Mouse (Mus musculus) liver, embryonic 14.5 days (tissue): Measurements from ENCODE around the gene Kalrn. TPM values are rescaled to one million over a fixed set of nuclear protein-coding genes. Genes with fewer than 3 reads are reported as not detected.

Source experiments
- ATAC-seq: fragments of 200-750 bp; cut with Nextera tagmentation; 2 replicates; pipeline ENCODE4 v1.8.0; 2017; ENCODE audit warnings: moderate number of reproducible peaks, mild to moderate bottlenecking, moderate library complexity; ENCODE audit not compliant: insufficient read depth
- DNase-seq, 3 experiments: peaks; one replicate each; pipeline ENCODE4 v3.0.0-alpha.2; 2012 to 2013; ENCODE audit warnings: low read depth in 3 of 3, low spot score in 3 of 3
- H3K27ac ChIP-seq: fragments of 300-500 bp; sonication (generic); 2 replicates; pipeline ENCODE4 v1.5.1; 2014; ENCODE audit warnings: moderate library complexity, mild to moderate bottlenecking, control low read depth, inconsistent platforms
- H3K27me3 ChIP-seq: fragments of 300-500 bp; sonication (generic); 2 replicates; pipeline ENCODE4 v1.6.1; 2014; ENCODE audit warnings: mild to moderate bottlenecking, low read length, moderate library complexity; ENCODE audit not compliant: control insufficient read depth, insufficient read depth
- H3K36me3 ChIP-seq: fragments of 300-500 bp; sonication (generic); replicated peaks from 2 replicates; pipeline ENCODE4 v1.6.1; 2014; ENCODE audit warnings: low read depth; ENCODE audit not compliant: control insufficient read depth, insufficient read depth
- H3K4me1 ChIP-seq, 2 experiments: fragments of 200-500 bp in 1 of 2; fragments of 300-500 bp in 1 of 2; sonication (generic) in 1 of 2; replicated peaks; 2 replicates each; pipeline ENCODE4 v1.6.1; 2012 to 2014; ENCODE audit warnings: antibody characterized with exemption in 1 of 2, inconsistent platforms in 1 of 2, low read length in 1 of 2; ENCODE audit not compliant: control insufficient read depth in 2 of 2, insufficient read depth in 2 of 2
- H3K4me2 ChIP-seq: fragments of 300-500 bp; sonication (generic); 2 replicates; pipeline ENCODE4 v1.6.1; 2014; ENCODE audit warnings: low read depth, mild to moderate bottlenecking, control low read depth, moderate library complexity
- H3K4me3 ChIP-seq, 2 experiments: fragments of 200-500 bp in 1 of 2; fragments of 300-500 bp in 1 of 2; sonication (generic) in 1 of 2; 2 replicates each; pipeline ENCODE4 v1.5.1; 2012 to 2014; ENCODE audit warnings: low read depth in 2 of 2, low read length in 2 of 2, mild to moderate bottlenecking in 2 of 2, control low read depth in 1 of 2, inconsistent platforms in 1 of 2, moderate library complexity in 1 of 2; ENCODE audit not compliant: insufficient read depth in 1 of 2
- H3K9ac ChIP-seq: fragments of 300-500 bp; sonication (generic); replicated peaks from 2 replicates; pipeline ENCODE4 v1.6.1; 2014; ENCODE audit warnings: mild to moderate bottlenecking, control low read depth, moderate library complexity
- H3K9me3 ChIP-seq: fragments of 300-500 bp; sonication (generic); 2 replicates; pipeline ENCODE4 v1.6.1; 2016; ENCODE audit warnings: low read length, mixed read lengths; ENCODE audit not compliant: control insufficient read depth
- CTCF ChIP-seq: IDR thresholded peaks from 2 replicates; pipeline ENCODE4 v1.5.1; 2016; ENCODE audit warnings: antibody characterized with exemption, low read depth, control low read depth
- EP300 ChIP-seq: IDR thresholded peaks from 2 replicates; pipeline ENCODE4 v1.6.1; 2016; ENCODE audit warnings: antibody characterized with exemption, low read depth
- WGBS: fragments of 180-500 bp; shearing (Covaris S2); extraction: QIAGEN DNeasy Blood & Tissue Kit; methylation state at CpG from one replicate; pipeline ENCODE4 v1.1.7; 2014; ENCODE audit not compliant: insufficient replicate concordance; 5-methylcytosine and 5-hydroxymethylcytosine counted together
- polyA plus RNA-seq, 2 experiments: library from polyadenylated mRNA; depleted of rRNA in 1 of 2; stranded (reverse) in 1 of 2; unstranded in 1 of 2; fragments of >200 nt; fragmentation: Nextera tagmentation in 1 of 2; extraction: Ambion mirVana in 1 of 2; gene quantifications; 2 replicates each; pipeline versions ENCODE4 v1.2.1 to v1.2.3; 2012 to 2014

Gene Kalrn
- polyA plus RNA-seq, 2 experiments, result 7.2 to 8.5 TPM

DNA sequence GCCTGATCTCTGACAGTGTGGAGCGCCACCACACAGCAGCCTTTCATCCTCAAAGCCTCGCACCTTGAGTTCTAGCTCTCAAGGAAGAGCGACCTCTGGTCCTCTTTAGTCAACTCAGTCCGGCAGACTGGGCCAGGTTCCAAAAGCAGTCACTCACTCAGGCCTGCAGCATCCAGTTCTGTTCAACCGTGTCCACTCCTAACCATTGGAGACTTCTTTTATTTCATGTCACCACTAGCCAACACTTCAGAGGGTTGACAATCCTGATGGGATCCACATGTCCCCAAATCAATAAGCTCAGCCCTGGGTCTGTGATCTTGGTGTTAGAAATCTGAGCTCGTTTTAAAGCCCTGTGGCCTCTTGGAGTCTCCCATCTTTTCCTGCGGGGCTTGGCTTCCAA lies 627.3 kb downstream of the Kalrn start:
- no peak for TF ChIP-seq EP300
- TF ChIP-seq CTCF, result no peak
- Histone ChIP-seq H3K4me3 (no peak overlapping the region), H3K4me1 (peaks cover 0 to 19% of the 10 kb centered on the region in 2 experiments; a peak in 3 of 4 replicates), H3K9ac (no peak overlapping the region), H3K9me3 (no peaks in the 10 kb centered on the region), H3K27me3 (no peaks in the 10 kb centered on the region), H3K36me3 (no peaks in the 10 kb centered on the region), H3K27ac (no peak overlapping the region), H3K4me2 (no peak overlapping the region)
- no peak for DNase-seq
- no peak for ATAC-seq
- 71% methylated on average over 7 of the region's 7 CpGs for WGBS

DNA sequence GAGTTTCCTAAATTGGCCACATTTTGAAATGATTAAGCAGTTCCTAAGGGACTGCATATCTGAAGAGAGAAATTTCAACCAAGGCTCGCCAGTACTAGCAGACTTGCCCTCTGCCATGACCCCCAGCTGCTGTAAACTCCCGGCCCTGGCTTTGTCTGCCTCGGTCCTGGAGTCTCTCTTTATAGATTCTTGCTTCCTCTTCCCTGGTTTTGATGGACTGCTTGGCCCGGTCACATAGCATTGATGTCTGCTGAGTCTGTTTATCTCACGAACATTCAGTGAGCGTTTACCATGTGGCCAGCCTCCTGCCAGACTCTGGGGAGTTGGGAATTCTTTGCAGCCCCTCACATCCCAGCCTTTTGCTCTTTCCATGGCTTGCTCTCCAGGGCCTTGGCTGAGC lies 628.6 kb downstream of the Kalrn start:
- Histone ChIP-seq H3K9ac (no peak overlapping the region), H3K4me3 (no peak overlapping the region), H3K27me3 (no peaks in the 10 kb centered on the region), H3K27ac (no peak overlapping the region), H3K9me3 (no peaks in the 10 kb centered on the region), H3K4me1 (peaks cover 0 to 19% of the 10 kb centered on the region in 2 experiments; a peak in 3 of 4 replicates), H3K36me3 (no peaks in the 10 kb centered on the region), H3K4me2 (no peak overlapping the region)
- ATAC-seq (no peak), DNase-seq (no peak)
- WGBS, result 31% methylated on average over 6 of the region's 6 CpGs
- no peak for TF ChIP-seq CTCF

DNA sequence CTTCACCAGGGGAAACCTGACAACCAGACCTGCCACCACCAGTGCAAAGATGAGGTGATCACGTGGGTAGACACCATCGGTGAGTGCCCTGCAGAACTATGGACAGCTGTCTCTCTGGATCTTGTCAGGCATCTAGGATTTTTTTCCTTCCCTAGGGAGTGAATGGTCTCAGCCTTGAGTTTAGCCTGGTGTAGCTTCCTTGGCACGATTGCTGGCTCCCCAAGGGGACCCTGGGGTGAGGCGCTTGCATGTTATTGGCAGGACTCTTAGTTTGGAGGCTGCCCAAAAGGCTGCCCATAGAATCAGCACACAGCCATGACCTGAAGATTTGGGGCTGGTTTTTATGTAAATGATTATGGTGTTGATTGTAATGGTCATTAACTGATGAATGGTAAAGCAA lies 629.2 kb downstream of the Kalrn start:
- Histone ChIP-seq H3K9me3 (no peaks in the 10 kb centered on the region), H3K27ac (no peak overlapping the region), H3K4me2 (no peak overlapping the region), H3K4me3 (no peak overlapping the region), H3K36me3 (no peaks in the 10 kb centered on the region), H3K27me3 (no peaks in the 10 kb centered on the region), H3K4me1 (peaks cover 0 to 22% of the 10 kb centered on the region in 2 experiments; a peak in 3 of 4 replicates), H3K9ac (no peak overlapping the region)
- no peak for DNase-seq
- 68% methylated on average over 4 of the region's 4 CpGs for WGBS
- ATAC-seq, result no peak
- TF ChIP-seq CTCF, result no peak
- no peak for TF ChIP-seq EP300

DNA sequence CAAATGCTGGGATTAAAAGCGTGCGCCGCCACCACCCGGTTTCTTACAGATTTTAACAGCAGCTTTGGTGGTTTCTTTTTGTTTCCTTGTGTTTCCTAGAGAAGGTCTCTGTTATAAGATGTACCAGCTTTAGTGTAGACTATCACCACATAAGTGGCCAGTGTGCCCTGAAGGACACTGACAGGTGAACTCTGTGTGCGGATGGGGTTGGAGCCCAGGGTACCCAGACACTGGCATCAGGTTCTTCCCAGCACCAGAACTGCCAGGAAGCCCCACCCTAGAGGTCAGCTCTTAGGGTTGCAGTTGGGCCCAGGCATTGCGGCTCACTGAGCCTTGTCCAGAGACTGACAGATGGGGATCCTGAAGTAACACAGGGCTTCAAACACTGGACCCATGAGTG lies 629.9 kb downstream of the Kalrn start:
- H3K36me3 ChIP-seq, result no peaks in the 10 kb centered on the region
- H3K4me3 ChIP-seq, result no peak overlapping the region
- H3K27ac ChIP-seq, result no peak overlapping the region
- H3K9ac ChIP-seq, result no peak overlapping the region
- no peaks in the 10 kb centered on the region for H3K27me3 ChIP-seq
- peaks cover 0 to 19% of the 10 kb centered on the region in 2 experiments; a peak in 3 of 4 replicates for H3K4me1 ChIP-seq
- H3K9me3 ChIP-seq, result no peaks in the 10 kb centered on the region
- WGBS, result 84% methylated on average over 6 of the region's 6 CpGs
- no peak for TF ChIP-seq EP300
- no peak for TF ChIP-seq CTCF
- no peak for DNase-seq
- ATAC-seq, result no peak
- no peak overlapping the region for H3K4me2 ChIP-seq

DNA sequence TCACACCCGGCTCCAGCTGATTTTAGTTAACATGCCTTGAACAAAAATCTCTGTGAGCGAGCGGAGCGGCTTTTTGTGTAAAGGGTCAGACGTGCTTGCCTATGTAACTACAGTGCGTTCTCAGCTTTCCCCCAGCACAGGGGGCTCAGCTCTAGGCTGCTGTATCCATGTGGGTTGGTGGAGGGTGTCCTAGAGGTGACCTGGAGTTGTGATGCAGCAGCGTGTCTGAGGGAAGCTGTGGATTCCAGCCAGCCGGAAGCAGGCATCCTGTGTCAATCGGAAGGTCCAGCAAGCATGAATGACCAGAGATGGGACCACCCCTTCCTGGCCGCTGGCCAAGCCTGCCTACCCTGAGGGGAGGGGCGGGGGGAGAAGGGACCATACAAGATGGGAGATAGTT lies 631.0 kb downstream of the Kalrn start:
- no peak for DNase-seq
- H3K4me2 ChIP-seq, result no peak overlapping the region

More for the DNA sequence above, 631.0 kb downstream of the Kalrn start:
- no peak overlapping the region for H3K9ac ChIP-seq
- 58% methylated on average over 11 of the region's 11 CpGs for WGBS
- no peaks in the 10 kb centered on the region for H3K9me3 ChIP-seq
- no peak overlapping the region for H3K4me3 ChIP-seq
- no peaks in the 10 kb centered on the region for H3K36me3 ChIP-seq
- no peaks in the 10 kb centered on the region for H3K27me3 ChIP-seq
- no peak overlapping the region for H3K27ac ChIP-seq
- 0 out of 2 replicates have a peak, but pooled peaks have one; percentile 25 for ATAC-seq
- peaks cover 0 to 15% of the 10 kb centered on the region in 2 experiments; a peak in 3 of 4 replicates for H3K4me1 ChIP-seq
- TF ChIP-seq CTCF, result no peak
- TF ChIP-seq EP300, result no peak
